Mouse (Mus musculus) erythroblast, embryonic 14.5 days (primary cell): ENCODE data around the gene Sdf4. TPM values are rescaled to one million over a fixed set of nuclear protein-coding genes. Genes with fewer than 3 reads are reported as not detected.

ENCODE experiments used
- H3K27me3 ChIP-seq: 2 replicates; pipeline ENCODE4 v1.6.1; 2012; ENCODE audit warnings: inconsistent platforms; ENCODE audit not compliant: control insufficient read depth
- H3K36me3 ChIP-seq: 2 replicates; pipeline ENCODE4 v1.6.1; 2012; ENCODE audit warnings: mild to moderate bottlenecking, inconsistent platforms; ENCODE audit not compliant: control insufficient read depth
- H3K4me1 ChIP-seq: 2 replicates; pipeline ENCODE4 v1.6.1; 2012; ENCODE audit warnings: inconsistent platforms; ENCODE audit not compliant: control insufficient read depth
- H3K4me3 ChIP-seq: replicated peaks from 2 replicates; pipeline ENCODE3; 2012; ENCODE audit warnings: moderate library complexity, mild to moderate bottlenecking, inconsistent platforms
- H3K9me3 ChIP-seq: 2 replicates; pipeline ENCODE4 v1.6.1; 2012; ENCODE audit warnings: low read length, inconsistent platforms, mixed read lengths; ENCODE audit not compliant: control insufficient read depth
- GATA1 ChIP-seq: IDR thresholded peaks from 2 replicates; pipeline ENCODE4 v1.6.1; 2012; ENCODE audit warnings: low read length, inconsistent platforms, mixed read lengths
- TAL1 ChIP-seq: IDR thresholded peaks from 3 replicates; pipeline ENCODE4 v1.6.1; 2012; ENCODE audit warnings: low read length, inconsistent platforms, mixed read lengths
- polyA plus RNA-seq: library from polyadenylated mRNA; stranded (reverse); fragments of >175 nt; gene quantifications from 2 replicates; pipeline ENCODE4 v1.2.3, GENCODE M21; 2012

Gene Sdf4
- polyA plus RNA-seq, 1 experiment: 4.3 TPM

DNA sequence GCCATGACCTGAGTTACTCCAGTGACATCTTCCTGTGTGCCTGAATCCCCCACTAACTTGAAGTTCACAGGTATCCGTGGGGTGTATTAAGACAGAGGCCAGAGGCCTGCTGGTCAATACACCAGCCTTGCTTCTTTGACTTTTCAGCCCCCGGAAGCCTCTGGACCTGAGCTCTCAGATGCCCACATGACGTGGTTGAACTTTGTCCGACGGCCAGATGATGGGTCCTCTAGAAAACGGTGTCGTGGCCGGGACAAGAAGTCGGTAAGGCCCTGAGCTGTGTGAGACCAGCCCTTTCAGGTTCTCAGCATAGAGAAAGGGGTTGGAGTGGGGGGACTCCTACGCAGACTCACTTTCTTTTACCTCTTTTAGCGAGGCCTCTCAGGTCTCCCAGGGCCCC, 28.3 kb upstream of the Sdf4 start:
- no peaks in the 10 kb centered on the region for H3K9me3 ChIP-seq
- H3K4me1 ChIP-seq: peaks cover 82% of the 10 kb centered on the region
- peak overlapping the region; percentile 75 for H3K4me3 ChIP-seq
- TF ChIP-seq TAL1 (no peak), GATA1 (no peak)
- peaks cover 61% of the 10 kb centered on the region for H3K36me3 ChIP-seq
- H3K27me3 ChIP-seq: no peaks in the 10 kb centered on the region

DNA sequence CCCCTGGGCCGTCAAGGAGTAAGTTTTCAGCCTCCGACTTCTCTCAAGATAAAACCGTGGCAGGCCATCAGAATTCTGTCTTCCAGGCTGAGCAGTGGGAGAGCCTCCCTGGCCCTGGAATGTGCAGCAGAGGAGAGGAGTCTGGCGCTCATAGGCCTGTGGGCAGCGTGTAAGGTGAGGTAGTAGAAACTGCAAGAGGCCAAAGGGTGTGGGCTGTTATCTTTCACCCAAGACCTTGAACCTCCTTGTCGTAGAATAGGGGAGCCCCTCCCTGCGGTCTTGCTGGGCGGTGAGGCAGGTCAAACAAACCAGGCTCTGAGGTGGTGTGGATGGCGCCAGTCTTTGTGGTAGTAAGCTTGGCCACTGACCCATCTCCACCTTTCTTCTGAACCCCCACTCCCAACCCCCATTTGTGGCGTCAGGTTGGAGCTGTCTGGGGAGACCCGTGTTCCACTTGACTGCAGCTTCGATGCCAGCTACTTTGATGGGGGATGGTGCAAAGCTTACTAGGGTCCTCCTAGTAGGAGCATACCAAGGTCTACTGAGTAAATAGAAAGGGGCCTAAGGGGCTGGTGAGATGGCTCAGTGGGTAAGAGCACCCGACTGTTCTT, 23.5 kb upstream of the Sdf4 start:
- Histone ChIP-seq H3K36me3 (peaks cover 35% of the 10 kb centered on the region), H3K4me1 (peaks cover 55% of the 10 kb centered on the region), H3K4me3 (peak overlapping the region; percentile 34), H3K27me3 (no peaks in the 10 kb centered on the region), H3K9me3 (no peaks in the 10 kb centered on the region)
- no peak for TF ChIP-seq TAL1
- no peak for TF ChIP-seq GATA1

DNA sequence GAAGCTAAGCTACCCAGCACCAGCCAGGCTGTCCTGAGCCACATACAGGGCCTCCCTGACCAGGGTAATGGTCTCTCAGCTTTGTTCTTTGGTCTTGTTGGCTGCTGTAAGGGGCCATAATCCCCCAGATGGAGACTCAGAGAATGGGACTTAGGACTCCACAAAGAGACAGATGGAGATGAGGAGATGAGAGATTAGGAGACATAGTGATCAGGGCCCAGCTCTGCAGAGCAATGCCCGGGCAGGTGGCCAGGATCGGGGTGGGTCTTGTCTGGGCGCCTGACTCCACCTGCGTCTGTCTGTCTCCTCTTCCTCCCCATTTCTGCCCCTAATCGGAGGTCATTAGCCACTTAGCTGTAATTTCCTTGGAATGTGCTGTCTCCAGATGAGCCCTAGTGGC, 22.4 kb upstream of the Sdf4 start:
- H3K9me3 ChIP-seq: no peaks in the 10 kb centered on the region
- TF ChIP-seq GATA1: no peak
- no peak for TF ChIP-seq TAL1
- H3K4me1 ChIP-seq: peaks cover 44% of the 10 kb centered on the region
- no peak overlapping the region for H3K4me3 ChIP-seq
- peaks cover 24% of the 10 kb centered on the region for H3K36me3 ChIP-seq
- no peaks in the 10 kb centered on the region for H3K27me3 ChIP-seq

DNA sequence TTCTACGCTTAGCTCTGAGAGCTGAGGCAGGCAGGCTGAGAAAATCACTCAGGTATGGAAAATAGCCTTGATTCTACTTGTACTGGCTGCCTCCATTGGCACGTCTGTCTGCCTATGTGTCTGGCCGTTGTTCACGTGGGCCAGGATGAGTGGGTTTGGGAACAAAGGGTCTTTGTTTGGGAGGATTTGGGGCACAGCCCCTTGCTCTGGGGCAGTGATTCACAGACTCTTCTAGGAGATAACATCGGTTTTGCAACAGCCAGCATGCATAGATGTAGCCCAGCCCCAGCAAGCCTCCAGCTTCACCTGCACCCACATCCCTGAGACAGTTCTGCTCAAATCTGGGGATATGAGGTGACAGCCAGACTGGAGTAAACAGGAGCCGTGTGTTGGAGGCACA, 20.0 kb upstream of the Sdf4 start:
- no peaks in the 10 kb centered on the region for H3K9me3 ChIP-seq
- peaks cover 27% of the 10 kb centered on the region for H3K4me1 ChIP-seq
- H3K27me3 ChIP-seq: no peaks in the 10 kb centered on the region
- peaks cover 3% of the 10 kb centered on the region for H3K36me3 ChIP-seq
- TF ChIP-seq TAL1: no peak
- no peak for TF ChIP-seq GATA1
- H3K4me3 ChIP-seq: no peak overlapping the region

DNA sequence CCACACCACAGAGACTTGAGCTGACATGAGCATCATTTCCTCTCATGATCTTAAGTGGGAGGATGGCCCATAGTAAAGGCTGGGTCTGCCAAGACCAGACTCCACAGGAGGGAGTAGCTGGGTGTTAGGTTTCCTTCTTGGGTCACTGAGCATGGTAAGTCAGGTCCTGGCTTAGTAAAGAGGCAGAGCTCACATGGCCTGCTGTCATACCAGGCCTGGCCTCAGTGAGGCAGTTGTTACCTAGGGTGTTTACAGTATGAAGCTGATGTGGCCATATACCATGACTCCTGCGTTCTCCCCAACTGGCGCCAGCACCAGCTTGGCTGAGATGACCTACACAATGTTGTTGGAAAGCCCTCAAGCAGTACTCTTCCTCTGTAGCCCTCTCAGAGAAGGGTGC, 19.4 kb upstream of the Sdf4 start:
- peaks cover 23% of the 10 kb centered on the region for H3K4me1 ChIP-seq
- no peaks in the 10 kb centered on the region for H3K9me3 ChIP-seq
- no peaks in the 10 kb centered on the region for H3K27me3 ChIP-seq
- H3K4me3 ChIP-seq: no peak overlapping the region
- TF ChIP-seq TAL1 (no peak), GATA1 (no peak)
- no peaks in the 10 kb centered on the region; the same call in 1 of the 2 replicates for H3K36me3 ChIP-seq

DNA sequence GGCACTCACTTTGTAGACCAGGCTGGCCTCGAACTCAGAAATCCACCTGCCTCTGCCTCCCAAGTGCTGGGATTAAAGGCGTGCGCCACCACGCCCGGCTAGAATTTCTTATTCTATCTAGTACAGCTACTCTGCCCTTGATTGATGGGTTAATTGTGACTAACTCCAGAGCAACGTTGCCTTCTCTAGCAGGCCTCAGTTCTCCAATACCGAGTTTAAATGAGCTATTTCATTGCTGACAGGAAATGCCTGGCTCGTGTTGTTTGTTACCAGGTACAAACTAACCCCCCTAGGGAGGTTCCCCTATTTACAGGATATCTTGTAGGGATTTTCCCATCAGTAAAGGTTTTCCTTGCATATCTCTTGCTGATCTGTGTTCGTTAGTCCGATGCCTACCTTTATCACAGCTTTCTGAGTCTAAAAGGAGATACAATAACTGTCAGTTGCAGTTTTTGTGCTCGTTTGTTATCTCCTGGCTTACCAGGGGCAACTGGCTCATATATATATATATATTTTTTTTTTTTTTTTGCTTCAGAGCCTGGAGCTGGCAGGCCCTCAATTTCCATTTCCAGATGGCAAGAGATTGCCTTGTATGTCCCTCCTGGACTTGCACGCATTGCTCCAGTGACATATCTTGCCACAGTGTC, 11.1 kb upstream of the Sdf4 start:
- Histone ChIP-seq H3K4me1 (peaks cover 8% of the 10 kb centered on the region), H3K27me3 (no peaks in the 10 kb centered on the region), H3K36me3 (no peaks in the 10 kb centered on the region), H3K9me3 (no peaks in the 10 kb centered on the region), H3K4me3 (no peak overlapping the region)
- TF ChIP-seq GATA1 (no peak), TAL1 (no peak)

DNA sequence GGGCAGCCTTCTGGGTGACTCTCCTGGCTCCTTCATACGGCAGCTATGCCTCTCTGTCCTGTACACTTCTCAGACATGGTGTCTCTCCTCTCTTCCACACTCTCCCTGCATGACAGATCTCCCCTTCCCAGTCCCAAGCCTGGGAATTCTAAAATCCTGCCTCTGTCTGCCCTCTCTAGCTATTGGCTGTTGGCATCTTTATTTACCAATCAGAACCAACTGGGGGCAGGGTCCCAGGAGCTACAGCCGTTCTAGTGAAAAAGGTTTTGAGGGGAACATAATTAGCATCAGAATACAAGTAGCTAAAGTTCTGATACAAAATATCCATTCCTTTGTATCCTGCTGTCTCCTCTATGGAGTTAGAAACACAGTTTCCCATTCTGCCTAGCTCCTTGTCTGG, 8.9 kb upstream of the Sdf4 start:
- Histone ChIP-seq H3K4me1 (peaks cover 22% of the 10 kb centered on the region), H3K36me3 (no peaks in the 10 kb centered on the region), H3K9me3 (no peaks in the 10 kb centered on the region), H3K4me3 (no peak overlapping the region), H3K27me3 (no peaks in the 10 kb centered on the region)
- TF ChIP-seq GATA1 (no peak), TAL1 (no peak)

DNA sequence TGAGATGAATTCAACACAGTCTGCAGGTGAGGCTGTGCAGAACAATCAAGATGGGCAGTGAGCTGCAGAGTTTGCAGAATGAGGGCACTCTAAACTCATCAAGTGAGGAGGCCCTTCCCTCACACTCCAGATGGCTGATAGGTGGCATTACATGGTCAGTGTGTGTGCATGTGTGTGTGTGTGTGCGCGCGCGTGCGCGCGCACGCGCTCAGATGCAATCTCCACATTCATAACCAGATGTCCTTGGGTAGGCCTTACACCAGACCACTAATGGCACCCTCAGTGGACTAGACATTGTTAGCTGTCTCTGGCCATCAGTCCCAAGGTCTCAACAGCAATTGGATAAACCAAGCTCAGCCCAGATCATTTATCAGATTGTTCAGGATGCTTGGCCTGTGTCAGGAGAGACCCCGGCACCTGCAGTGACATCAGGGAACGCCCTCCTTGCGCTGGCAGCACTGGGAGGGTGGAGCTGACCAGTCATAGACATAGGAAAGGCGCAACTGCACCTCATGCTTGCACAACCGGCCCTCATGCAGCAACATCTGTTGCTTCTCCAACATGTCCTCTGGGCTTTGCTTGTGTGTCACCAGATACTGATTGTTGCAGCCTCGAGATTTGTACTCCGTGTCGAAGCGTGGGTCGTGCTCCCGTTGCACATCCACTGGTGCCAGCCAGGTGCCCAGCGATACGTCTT, 1.3 kb upstream of the Sdf4 start:
- H3K4me1 ChIP-seq: peaks cover 71% of the 10 kb centered on the region
- no peaks in the 10 kb centered on the region for H3K9me3 ChIP-seq
- H3K27me3 ChIP-seq: no peaks in the 10 kb centered on the region
- TF ChIP-seq GATA1 (no peak), TAL1 (no peak)
- peaks cover 17% of the 10 kb centered on the region for H3K36me3 ChIP-seq
- peak overlapping the region; percentile 78 for H3K4me3 ChIP-seq

DNA sequence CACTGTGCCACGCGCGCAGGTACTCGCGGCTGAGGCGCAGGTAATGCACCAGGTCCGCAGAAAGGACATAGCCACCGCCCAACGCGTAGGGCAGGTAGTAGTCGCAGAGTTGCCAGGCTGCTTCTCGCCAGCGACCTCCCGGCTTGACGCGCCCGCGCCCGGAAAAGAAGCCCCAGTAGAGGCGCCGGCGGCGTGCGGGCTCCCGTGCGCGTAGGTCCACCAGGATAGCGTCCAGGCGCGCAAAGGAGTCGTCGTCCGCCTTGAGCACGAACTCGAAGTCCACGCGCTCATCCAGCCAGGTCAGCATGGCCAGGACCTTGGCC, 803 bp upstream of the Sdf4 start:
- TF ChIP-seq TAL1 (no peak), GATA1 (no peak)
- Histone ChIP-seq H3K4me3 (peak overlapping the region; percentile 78), H3K9me3 (no peaks in the 10 kb centered on the region), H3K27me3 (no peaks in the 10 kb centered on the region), H3K4me1 (peaks cover 73% of the 10 kb centered on the region), H3K36me3 (peaks cover 22% of the 10 kb centered on the region)
